Mouse (Mus musculus): ENCODE results near the gene Aqp2. TPM values are rescaled to one million over a fixed set of nuclear protein-coding genes. Genes with fewer than 3 reads are reported as not detected.

Gene Aqp2
- polyA plus RNA-seq, 1 experiment from 2014 or later = not detected

GRCm38 (mm10) chr15:99594951-99595350 lies 16.1 kb downstream of the Aqp2 start:
- H3K4me3 ChIP-seq = no peak overlapping the region
- WGBS = 87% methylated on average over 10 of the region's 10 CpGs
- no peaks in the 10 kb centered on the region for H3K36me3 ChIP-seq
- peaks cover 89% of the 10 kb centered on the region for H3K27me3 ChIP-seq (ENCODE audit: low read depth, poor library complexity, severe bottlenecking)
- no peak overlapping the region for H3K27ac ChIP-seq (replicated peaks)
- H3K4me1 ChIP-seq = peaks cover 46% of the 10 kb centered on the region
- DNase-seq (ENCODE audit: low spot score) = no peak
- no peaks in the 10 kb centered on the region for H3K9me3 ChIP-seq (replicated peaks)

- H3K27me3 ChIP-seq (ENCODE audit: low read depth, poor library complexity, severe bottlenecking) = peaks cover 89% of the 10 kb centered on the region
- DNase-seq (ENCODE audit: low spot score) = peak; percentile 88
- H3K4me1 ChIP-seq = peaks cover 48% of the 10 kb centered on the region
- no peak overlapping the region for H3K4me3 ChIP-seq
- no peaks in the 10 kb centered on the region for H3K36me3 ChIP-seq
- peak overlapping the region; percentile 65 for H3K27ac ChIP-seq (replicated peaks)
- 3% methylated on average over 7 of the region's 7 CpGs for WGBS
- no peaks in the 10 kb centered on the region for H3K9me3 ChIP-seq (replicated peaks)
Measured at GRCm38 (mm10) chr15:99596056-99596687, 17.3 kb downstream of the Aqp2 start.

GRCm38 (mm10) chr15:99596841-99597240 lies 18.0 kb downstream of the Aqp2 start:
- DNase-seq (ENCODE audit: low spot score) = no peak
- no peaks in the 10 kb centered on the region for H3K9me3 ChIP-seq (replicated peaks)
- H3K27ac ChIP-seq (replicated peaks) = peak overlapping the region; percentile 43; the same call in 1 of the 2 replicates
- peaks cover 54% of the 10 kb centered on the region for H3K4me1 ChIP-seq
- H3K36me3 ChIP-seq = no peaks in the 10 kb centered on the region
- no peak overlapping the region for H3K4me3 ChIP-seq
- WGBS = 58% methylated on average over 7 of the region's 7 CpGs
- peaks cover 89% of the 10 kb centered on the region for H3K27me3 ChIP-seq (ENCODE audit: low read depth, poor library complexity, severe bottlenecking)

DNA sequence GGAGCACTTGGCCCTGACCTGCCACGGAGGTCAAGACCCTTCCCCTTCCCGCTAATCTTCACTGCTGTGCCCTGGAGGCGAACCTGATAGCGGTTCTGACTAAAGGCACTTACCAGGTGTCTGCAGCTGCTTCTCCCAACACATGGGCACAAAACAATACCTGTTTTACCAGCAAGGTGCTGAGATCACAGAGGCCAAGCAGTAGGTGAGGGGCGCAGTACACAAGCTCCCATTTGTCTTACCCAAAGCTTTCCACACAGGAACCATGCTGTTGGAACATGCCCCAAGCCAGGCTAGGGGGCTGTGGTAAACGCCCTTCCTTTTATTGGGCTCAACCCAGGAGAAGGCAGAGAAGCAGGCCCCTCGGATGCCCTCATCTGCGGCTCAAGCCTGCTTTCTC lies 18.7 kb downstream of the Aqp2 start:
- WGBS = 56% methylated on average over 8 of the region's 8 CpGs
- no peak overlapping the region for H3K27ac ChIP-seq (replicated peaks)

GRCm38 (mm10) chr15:99599245-99600070 lies 20.6 kb downstream of the Aqp2 start:
- H3K4me3 ChIP-seq = no peak overlapping the region
- peaks cover 87% of the 10 kb centered on the region for H3K27me3 ChIP-seq (ENCODE audit: low read depth, poor library complexity, severe bottlenecking)
- H3K9me3 ChIP-seq (replicated peaks) = no peaks in the 10 kb centered on the region
- H3K27ac ChIP-seq (replicated peaks) = peak overlapping the region; percentile 59
- no peak for DNase-seq (ENCODE audit: low spot score)
- peaks cover 70% of the 10 kb centered on the region for H3K4me1 ChIP-seq
- WGBS = 63% methylated on average over 17 of the region's 17 CpGs
- no peaks in the 10 kb centered on the region for H3K36me3 ChIP-seq

More for the DNA sequence above, 18.7 kb downstream of the Aqp2 start:
- no peaks in the 10 kb centered on the region for H3K9me3 ChIP-seq (replicated peaks)
- no peak overlapping the region for H3K4me3 ChIP-seq
- H3K4me1 ChIP-seq = peaks cover 62% of the 10 kb centered on the region
- H3K36me3 ChIP-seq = no peaks in the 10 kb centered on the region
- DNase-seq (ENCODE audit: low spot score) = no peak
- H3K27me3 ChIP-seq (ENCODE audit: low read depth, poor library complexity, severe bottlenecking) = peaks cover 87% of the 10 kb centered on the region

DNA sequence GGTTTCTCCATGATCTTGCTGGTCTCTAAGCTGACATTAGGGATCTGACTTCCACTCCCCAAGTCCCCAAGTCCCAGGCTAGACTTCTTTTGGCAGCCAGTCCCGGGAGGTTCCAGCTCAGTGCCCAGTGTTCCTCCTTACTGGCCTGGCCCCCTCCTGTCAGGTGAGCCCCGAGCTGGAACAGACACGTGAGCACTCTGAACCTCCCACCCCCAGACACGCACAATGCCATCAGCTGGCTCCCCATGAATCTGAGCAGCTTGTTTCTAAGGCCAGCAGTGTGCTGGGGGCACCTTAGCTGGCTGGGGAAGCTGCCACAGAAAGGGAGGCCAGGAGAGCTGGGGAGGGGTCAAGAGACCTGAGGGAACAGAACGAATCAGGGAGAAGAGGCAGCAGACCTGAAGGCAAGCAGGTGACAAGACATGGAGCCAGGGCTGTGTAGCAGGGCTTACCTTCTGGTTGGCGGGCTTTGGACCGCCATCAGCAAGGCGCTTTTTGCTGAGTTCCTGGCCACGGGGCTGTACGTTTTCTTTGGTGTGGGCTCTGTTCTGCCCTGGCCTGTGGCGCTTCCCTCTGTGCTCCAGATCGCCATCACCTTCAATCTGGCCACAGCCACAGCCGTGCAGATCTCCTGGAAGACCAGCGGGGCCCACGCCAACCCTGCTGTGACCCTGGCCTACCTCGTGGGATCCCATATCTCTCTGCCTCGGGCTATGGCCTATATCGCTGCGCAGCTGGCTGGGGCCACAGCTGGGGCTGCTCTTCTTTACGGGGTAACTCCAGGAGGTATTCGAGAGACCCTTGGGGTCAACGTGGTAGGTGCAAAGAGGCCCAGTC lies 22.3 kb downstream of the Aqp2 start, which contains the start of gene Aqp6:
Aqp6 (plus strand) TSS at position 415 of the 837 bp plus-strand sequence.
- no peak within 1 kb of the TSS for H3K4me3 ChIP-seq
- H3K4me1 ChIP-seq = peaks cover 80% of the 10 kb centered on the region
- DNase-seq (ENCODE audit: low spot score) = no peak
- H3K27me3 ChIP-seq (ENCODE audit: low read depth, poor library complexity, severe bottlenecking) = peaks cover 90% of the 10 kb centered on the region
- peak within 1 kb of the TSS; percentile 59 for H3K27ac ChIP-seq (replicated peaks)
- WGBS = 51% methylated on average over 22 of the region's 22 CpGs
- no peaks in the 10 kb centered on the region for H3K36me3 ChIP-seq
- no peaks in the 10 kb centered on the region for H3K9me3 ChIP-seq (replicated peaks)

- DNase-seq (ENCODE audit: low spot score) = no peak
- Histone ChIP-seq H3K27me3 (ENCODE audit: low read depth, poor library complexity, severe bottlenecking) (peaks cover 92% of the 10 kb centered on the region), H3K4me1 (peaks cover 80% of the 10 kb centered on the region), H3K9me3 (replicated peaks) (no peaks in the 10 kb centered on the region), H3K36me3 (no peaks in the 10 kb centered on the region), H3K27ac (replicated peaks) (peak overlapping the region; percentile 59), H3K4me3 (no peak overlapping the region)
- 15% methylated on average over 5 of the region's 5 CpGs for WGBS
Measured at GRCm38 (mm10) chr15:99601823-99602120, 22.9 kb downstream of the Aqp2 start.

GRCm38 (mm10) chr15:99602206-99602820 lies 23.5 kb downstream of the Aqp2 start:
- DNase-seq (ENCODE audit: low spot score) = no peak
- 74% methylated on average over 17 of the region's 17 CpGs for WGBS
- no peak overlapping the region for H3K4me3 ChIP-seq
- no peaks in the 10 kb centered on the region for H3K36me3 ChIP-seq
- peaks cover 92% of the 10 kb centered on the region for H3K27me3 ChIP-seq (ENCODE audit: low read depth, poor library complexity, severe bottlenecking)
- peak overlapping the region; percentile 33; the same call in 1 of the 2 replicates for H3K27ac ChIP-seq (replicated peaks)
- peaks cover 81% of the 10 kb centered on the region for H3K4me1 ChIP-seq
- H3K9me3 ChIP-seq (replicated peaks) = no peaks in the 10 kb centered on the region

GRCm38 (mm10) chr15:99603216-99603615 lies 24.4 kb downstream of the Aqp2 start:
- H3K27ac ChIP-seq (replicated peaks) = no peak overlapping the region
- no peak for DNase-seq (ENCODE audit: low spot score)
- peaks cover 83% of the 10 kb centered on the region for H3K4me1 ChIP-seq
- no peak overlapping the region for H3K4me3 ChIP-seq
- H3K27me3 ChIP-seq (ENCODE audit: low read depth, poor library complexity, severe bottlenecking) = peaks cover 88% of the 10 kb centered on the region
- H3K9me3 ChIP-seq (replicated peaks) = no peaks in the 10 kb centered on the region
- 89% methylated on average over 7 of the region's 7 CpGs for WGBS
- no peaks in the 10 kb centered on the region for H3K36me3 ChIP-seq

GRCm38 (mm10) chr15:99605595-99605994 lies 26.7 kb downstream of the Aqp2 start:
- WGBS = 64% methylated on average over 3 of the region's 3 CpGs
- H3K36me3 ChIP-seq = no peaks in the 10 kb centered on the region
- no peaks in the 10 kb centered on the region for H3K9me3 ChIP-seq (replicated peaks)
- peak; percentile 11 for DNase-seq (ENCODE audit: low spot score)
- peaks cover 84% of the 10 kb centered on the region for H3K27me3 ChIP-seq (ENCODE audit: low read depth, poor library complexity, severe bottlenecking)
- no peak overlapping the region for H3K4me3 ChIP-seq
- no peak overlapping the region for H3K27ac ChIP-seq (replicated peaks)
- H3K4me1 ChIP-seq = peaks cover 72% of the 10 kb centered on the region

- Histone ChIP-seq H3K27ac (replicated peaks) (no peak overlapping the region; the same call in 1 of the 2 replicates), H3K4me1 (peaks cover 71% of the 10 kb centered on the region), H3K36me3 (no peaks in the 10 kb centered on the region), H3K4me3 (no peak overlapping the region), H3K27me3 (ENCODE audit: low read depth, poor library complexity, severe bottlenecking) (peaks cover 84% of the 10 kb centered on the region), H3K9me3 (replicated peaks) (no peaks in the 10 kb centered on the region)
- 36% methylated on average over 5 of the region's 5 CpGs for WGBS
- DNase-seq (ENCODE audit: low spot score) = no peak
Measured at GRCm38 (mm10) chr15:99606515-99606914, 27.7 kb downstream of the Aqp2 start.

- WGBS = 26% methylated on average over 10 of the region's 10 CpGs
- H3K36me3 ChIP-seq = no peaks in the 10 kb centered on the region
- H3K4me1 ChIP-seq = peaks cover 65% of the 10 kb centered on the region
- H3K27me3 ChIP-seq (ENCODE audit: low read depth, poor library complexity, severe bottlenecking) = peaks cover 80% of the 10 kb centered on the region
- H3K27ac ChIP-seq (replicated peaks) = peak overlapping the region; percentile 53; the same call in 1 of the 2 replicates
- no peak for DNase-seq (ENCODE audit: low spot score)
- no peaks in the 10 kb centered on the region for H3K9me3 ChIP-seq (replicated peaks)
- H3K4me3 ChIP-seq = no peak overlapping the region
Measured at GRCm38 (mm10) chr15:99607388-99608113, 28.7 kb downstream of the Aqp2 start.

All from midbrain, embryonic 10.5 days (tissue).